Mouse (Mus musculus) common myeloid progenitor, adult 5-6 weeks (primary cell): ENCODE data around the gene 1700029F12Rik. TPM values are rescaled to one million over a fixed set of nuclear protein-coding genes. Genes with fewer than 3 reads are reported as not detected.

Source experiments
- ATAC-seq: replicated peaks from 2 replicates; pipeline ENCODE4 v1.8.0; 2016; ENCODE audit warnings: low read depth, mild to moderate bottlenecking, moderate TSS enrichment, inconsistent platforms; ENCODE audit not compliant: poor library complexity, severe bottlenecking
- total RNA-seq: library from RNA; stranded (forward); fragments of 200-1000, 187-1606 nt; gene quantifications from 2 replicates; pipeline ENCODE4 v1.2.3, GENCODE M21; 2017

1700029F12Rik gene
- total RNA-seq, 1 experiment from 2014 or later, result not detected

DNA sequence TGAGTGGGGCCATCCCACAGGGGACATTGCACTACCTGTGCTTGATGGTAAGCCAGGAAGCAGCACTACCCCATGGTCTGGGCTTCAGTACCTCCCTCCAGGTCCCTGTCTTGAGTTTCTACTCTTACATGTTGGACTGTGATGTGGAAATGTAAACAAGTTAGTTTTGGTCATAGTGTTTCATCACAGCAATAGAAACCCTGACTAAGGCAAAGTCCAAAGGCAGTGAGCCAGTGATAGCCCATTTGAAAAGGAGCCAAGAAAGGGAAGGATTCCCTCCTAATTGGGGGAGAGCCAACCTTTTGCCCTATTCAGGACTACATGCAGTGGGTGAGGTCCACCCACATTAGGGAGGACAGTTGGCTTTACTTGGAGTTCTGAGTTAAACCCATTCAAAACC lies 53.6 kb downstream of the 1700029F12Rik start:
- no peak for ATAC-seq

DNA sequence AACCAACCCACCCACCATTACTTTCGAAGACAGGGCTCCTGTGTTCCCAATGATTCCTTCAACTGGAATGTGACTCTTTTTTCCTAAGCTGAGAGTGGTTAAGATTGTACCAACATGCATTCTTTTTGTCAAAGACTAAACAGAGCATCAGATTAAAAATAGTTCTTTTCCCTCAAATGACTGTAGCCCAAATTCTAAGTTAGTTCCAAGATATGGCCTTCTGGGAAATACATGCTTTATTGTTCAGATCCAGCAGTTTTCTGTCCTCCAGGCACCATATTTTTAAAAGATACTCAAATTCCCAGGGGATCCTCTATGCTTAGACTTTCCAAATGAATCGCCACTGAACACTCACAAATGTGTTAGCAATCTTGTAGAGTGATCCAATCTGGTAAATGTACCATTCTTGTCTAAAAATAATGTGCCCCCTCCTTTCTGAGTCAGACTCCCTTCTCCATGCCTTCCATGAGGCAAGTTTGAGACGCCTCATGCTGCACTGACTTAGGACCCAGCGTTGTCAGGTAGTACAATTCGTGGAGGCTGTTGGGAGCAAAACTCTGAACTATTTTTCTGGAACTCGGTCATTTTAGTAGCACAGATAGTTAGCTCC lies 57.1 kb downstream of the 1700029F12Rik start:
- ATAC-seq, result no peak

DNA sequence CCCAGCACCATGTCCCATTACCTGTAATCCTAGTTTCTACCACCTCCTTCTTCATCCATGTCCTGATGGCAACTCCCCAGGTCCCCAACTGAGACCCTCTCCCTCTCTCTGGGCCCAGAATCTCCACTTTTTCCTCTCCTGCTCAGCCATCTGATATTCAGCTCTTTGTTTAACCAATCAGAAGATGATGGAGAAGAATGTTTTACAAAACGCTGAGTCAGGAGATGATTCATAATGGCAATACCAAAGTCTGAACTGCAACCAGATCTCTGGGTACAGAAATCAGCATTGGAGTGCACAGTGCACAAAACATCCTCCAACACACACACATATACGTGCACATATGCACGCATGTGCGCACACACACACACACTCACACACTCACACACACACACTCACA lies 60.8 kb downstream of the 1700029F12Rik start:
- ATAC-seq, result no peak

Other genes starting within 250 kb of the 1700029F12Rik start
- 0.68 and 1.5 TPM in 2 replicates for gene Gcnt4, start 109.7 kb downstream of the 1700029F12Rik start, total RNA-seq
- 1.7 and 1.8 TPM in 2 replicates for gene Fam169a, start 32.9 kb upstream of the 1700029F12Rik start, total RNA-seq
- gene Gm6169, start 64.9 kb upstream of the 1700029F12Rik start, total RNA-seq, result 1.4 and 2.0 TPM in 2 replicates
- gene Gfm2, start 103.6 kb upstream of the 1700029F12Rik start, total RNA-seq, result 25.8 and 29.2 TPM in 2 replicates
- 369 and 425 TPM in 2 replicates for gene Nsa2, start 103.6 kb upstream of the 1700029F12Rik start, total RNA-seq
- gene Hexb, start 164.0 kb upstream of the 1700029F12Rik start, total RNA-seq, result 29.5 and 30.5 TPM in 2 replicates
- 2.4 and 4.8 TPM in 2 replicates for gene Enc1, start 206.7 kb upstream of the 1700029F12Rik start, total RNA-seq